Mouse (Mus musculus) forebrain, embryonic 16.5 days (tissue): ENCODE measurements around the gene Foxp1. TPM values are rescaled to one million over a fixed set of nuclear protein-coding genes. Genes with fewer than 3 reads are reported as not detected.

Experiments used
- ATAC-seq: fragments of 200-750 bp; cut with Nextera tagmentation; 2 replicates; pipeline ENCODE4 v1.8.0; 2017; ENCODE audit warnings: mild to moderate bottlenecking, moderate library complexity
- H3K27ac ChIP-seq: fragments of 300-500 bp; sonication (generic); 2 replicates; pipeline ENCODE4 v1.5.1; 2014; ENCODE audit warnings: low read length, control low read depth
- H3K27me3 ChIP-seq: fragments of 300-500 bp; sonication (generic); replicated peaks from 2 replicates; pipeline ENCODE4 v1.6.1; 2014; ENCODE audit warnings: low read length; ENCODE audit not compliant: control insufficient read depth, insufficient read depth
- H3K36me3 ChIP-seq: fragments of 300-500 bp; sonication (generic); 2 replicates; pipeline ENCODE4 v1.6.1; 2014; ENCODE audit not compliant: control insufficient read depth, insufficient read depth
- H3K4me1 ChIP-seq: fragments of 300-500 bp; sonication (generic); replicated peaks from 2 replicates; pipeline ENCODE4 v1.6.1; 2014; ENCODE audit warnings: low read length; ENCODE audit not compliant: control insufficient read depth, insufficient read depth
- H3K4me2 ChIP-seq: fragments of 300-500 bp; sonication (generic); 2 replicates; pipeline ENCODE4 v1.6.1; 2014; ENCODE audit warnings: mild to moderate bottlenecking, low read length, control low read depth
- H3K4me3 ChIP-seq: fragments of 300-500 bp; sonication (generic); replicated peaks from 2 replicates; pipeline ENCODE4 v1.5.1; 2014; ENCODE audit warnings: mild to moderate bottlenecking, low read length, control low read depth
- H3K9ac ChIP-seq: fragments of 300-500 bp; sonication (generic); replicated peaks from 2 replicates; pipeline ENCODE4 v1.6.1; 2014; ENCODE audit warnings: low read depth, low read length, control low read depth
- H3K9me3 ChIP-seq: fragments of 300-500 bp; sonication (generic); 2 replicates; pipeline ENCODE4 v1.6.1; 2016; ENCODE audit warnings: low read length; ENCODE audit not compliant: control insufficient read depth
- WGBS: fragments of 180-500 bp; shearing (Covaris S2); extraction: QIAGEN DNeasy Blood & Tissue Kit; methylation state at CpG from one replicate; pipeline ENCODE4 v1.1.7; 2014; 5-methylcytosine and 5-hydroxymethylcytosine counted together
- polyA plus RNA-seq: library from polyadenylated mRNA; unstranded; fragments of >200 nt; fragmentation: Nextera tagmentation; extraction: Ambion mirVana; gene quantifications from 2 replicates; pipeline ENCODE4 v1.2.1, GENCODE M21; 2015

Gene Foxp1
- polyA plus RNA-seq, 1 experiment from 2014 or later = 123 TPM

- no peak overlapping the region for H3K4me2 ChIP-seq
- H3K4me1 ChIP-seq = peaks cover 2% of the 10 kb centered on the region
- no peak for ATAC-seq
- H3K4me3 ChIP-seq = no peak overlapping the region
- no peaks in the 10 kb centered on the region for H3K36me3 ChIP-seq
- 95% methylated on average over 13 of the region's 13 CpGs for WGBS
- no peak overlapping the region for H3K9ac ChIP-seq
- H3K9me3 ChIP-seq = no peaks in the 10 kb centered on the region
- no peaks in the 10 kb centered on the region for H3K27me3 ChIP-seq
- H3K27ac ChIP-seq = no peak overlapping the region
Measured at GRCm38 (mm10) chr6:99478873-99479650, 43.5 kb downstream of the Foxp1 start.

- H3K9ac ChIP-seq = no peak overlapping the region
- no peak for ATAC-seq
Measured at GRCm38 (mm10) chr6:99475040-99475439, 47.5 kb downstream of the Foxp1 start.

GRCm38 (mm10) chr6:99470906-99471305 lies 51.6 kb downstream of the Foxp1 start:
- no peaks in the 10 kb centered on the region for H3K9me3 ChIP-seq
- H3K4me2 ChIP-seq = no peak overlapping the region
- no peaks in the 10 kb centered on the region for H3K27me3 ChIP-seq
- no peaks in the 10 kb centered on the region for H3K36me3 ChIP-seq
- WGBS = 74% methylated on average over 5 of the region's 5 CpGs
- no peak overlapping the region for H3K27ac ChIP-seq
- H3K9ac ChIP-seq = no peak overlapping the region
- no peak for ATAC-seq
- H3K4me3 ChIP-seq = no peak overlapping the region
- peaks cover 4% of the 10 kb centered on the region for H3K4me1 ChIP-seq

More at GRCm38 (mm10) chr6:99475040-99475439, 47.5 kb downstream of the Foxp1 start:
- Histone ChIP-seq H3K9me3 (no peaks in the 10 kb centered on the region), H3K4me1 (no peaks in the 10 kb centered on the region), H3K27ac (no peak overlapping the region), H3K36me3 (no peaks in the 10 kb centered on the region), H3K27me3 (no peaks in the 10 kb centered on the region), H3K4me3 (no peak overlapping the region), H3K4me2 (no peak overlapping the region)
- WGBS = 89% methylated on average over 9 of the region's 9 CpGs

- H3K36me3 ChIP-seq = no peaks in the 10 kb centered on the region
- 92% methylated on average over 12 of the region's 12 CpGs for WGBS
- no peaks in the 10 kb centered on the region for H3K9me3 ChIP-seq
- no peak overlapping the region for H3K4me3 ChIP-seq
- peaks cover 9% of the 10 kb centered on the region for H3K4me1 ChIP-seq
- H3K27me3 ChIP-seq = no peaks in the 10 kb centered on the region
- no peak overlapping the region for H3K9ac ChIP-seq
- ATAC-seq = no peak
- no peak overlapping the region for H3K4me2 ChIP-seq
- H3K27ac ChIP-seq = no peak overlapping the region
Measured at GRCm38 (mm10) chr6:99469134-99469834, 53.2 kb downstream of the Foxp1 start.

- H3K4me2 ChIP-seq = no peak overlapping the region
- no peak for ATAC-seq
Measured at GRCm38 (mm10) chr6:99467831-99468230, 54.7 kb downstream of the Foxp1 start.

GRCm38 (mm10) chr6:99467109-99467508 lies 55.4 kb downstream of the Foxp1 start:
- Histone ChIP-seq H3K4me1 (peaks cover 14% of the 10 kb centered on the region), H3K27me3 (no peaks in the 10 kb centered on the region), H3K36me3 (no peaks in the 10 kb centered on the region), H3K27ac (no peak overlapping the region), H3K9me3 (no peaks in the 10 kb centered on the region), H3K4me3 (no peak overlapping the region), H3K9ac (no peak overlapping the region), H3K4me2 (no peak overlapping the region)
- 22% methylated on average over 8 of the region's 8 CpGs for WGBS
- no peak for ATAC-seq

More at GRCm38 (mm10) chr6:99467831-99468230, 54.7 kb downstream of the Foxp1 start:
- H3K9me3 ChIP-seq = no peaks in the 10 kb centered on the region
- no peak overlapping the region for H3K4me3 ChIP-seq
- H3K27ac ChIP-seq = no peak overlapping the region
- no peak overlapping the region for H3K9ac ChIP-seq
- peaks cover 14% of the 10 kb centered on the region for H3K4me1 ChIP-seq
- no peaks in the 10 kb centered on the region for H3K36me3 ChIP-seq
- 73% methylated on average over 3 of the region's 3 CpGs for WGBS
- no peaks in the 10 kb centered on the region for H3K27me3 ChIP-seq

GRCm38 (mm10) chr6:99466354-99466753 lies 56.2 kb downstream of the Foxp1 start:
- ATAC-seq = no peak
- WGBS = 92% methylated on average over 8 of the region's 8 CpGs
- Histone ChIP-seq H3K4me2 (no peak overlapping the region), H3K27ac (no peak overlapping the region), H3K9me3 (no peaks in the 10 kb centered on the region), H3K4me1 (peaks cover 14% of the 10 kb centered on the region), H3K4me3 (no peak overlapping the region), H3K9ac (no peak overlapping the region), H3K27me3 (no peaks in the 10 kb centered on the region), H3K36me3 (no peaks in the 10 kb centered on the region)

GRCm38 (mm10) chr6:99464449-99464848 lies 58.1 kb downstream of the Foxp1 start:
- H3K27ac ChIP-seq = no peak overlapping the region
- no peak overlapping the region for H3K4me3 ChIP-seq
- H3K9ac ChIP-seq = no peak overlapping the region
- no peaks in the 10 kb centered on the region for H3K27me3 ChIP-seq
- H3K9me3 ChIP-seq = no peaks in the 10 kb centered on the region
- H3K4me2 ChIP-seq = no peak overlapping the region
- H3K36me3 ChIP-seq = no peaks in the 10 kb centered on the region
- 31% methylated on average over 4 of the region's 4 CpGs for WGBS
- peak; percentile 64 for ATAC-seq
- H3K4me1 ChIP-seq = peaks cover 14% of the 10 kb centered on the region

GRCm38 (mm10) chr6:99463906-99464305 lies 58.6 kb downstream of the Foxp1 start:
- Histone ChIP-seq H3K9me3 (no peaks in the 10 kb centered on the region), H3K27me3 (no peaks in the 10 kb centered on the region), H3K9ac (no peak overlapping the region), H3K4me1 (peaks cover 14% of the 10 kb centered on the region), H3K4me3 (no peak overlapping the region), H3K27ac (0 out of 2 replicates have a peak overlapping the region, but pooled peaks have one; percentile 11), H3K4me2 (no peak overlapping the region), H3K36me3 (no peaks in the 10 kb centered on the region)
- WGBS = 67% methylated on average over 7 of the region's 7 CpGs
- peak; percentile 47; the same call in 1 of the 2 replicates for ATAC-seq
